Mouse (Mus musculus) embryo, embryonic 10.5 days (tissue): ENCODE results near the gene Chic2.

Experiments
- DNase-seq: peaks from one replicate; pipeline ENCODE4 v3.0.0-alpha.2; 2015; ENCODE audit warnings: low spot score

Chic2 gene

GRCm38 (mm10) chr5:75044310-75044904 lies at the start of gene Chic2:
Gene Chic2 (minus strand): TSS chr5:75044774.
- DNase-seq: peak; percentile 93

DNA sequence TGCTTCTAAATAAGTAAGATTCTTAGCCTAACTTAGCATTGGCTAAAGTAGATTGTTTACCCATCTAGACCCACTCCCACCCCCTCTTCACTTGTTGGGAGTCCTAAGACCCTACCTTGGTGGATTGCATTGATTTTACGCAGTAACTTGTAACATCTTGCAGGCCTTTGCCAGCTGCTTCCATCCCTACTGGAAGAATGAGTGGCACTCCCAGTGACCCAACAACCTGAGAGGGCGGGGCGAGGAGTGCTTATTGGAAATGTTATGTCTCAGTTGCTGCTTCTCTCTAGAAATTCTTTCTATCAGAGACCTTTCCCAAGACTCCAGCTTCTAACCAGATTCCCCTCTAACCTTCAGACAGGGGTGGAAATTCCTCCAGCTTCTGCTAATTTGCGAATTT lies 41.3 kb upstream of the Chic2 start:
- DNase-seq: peak; percentile 13

- DNase-seq: no peak
These were observed 40.9 kb upstream of the Chic2 start for GRCm38 (mm10) chr5:75085521-75085875.

GRCm38 (mm10) chr5:75084871-75085520 lies 40.4 kb upstream of the Chic2 start:
- peak; percentile 51 for DNase-seq

- no peak for DNase-seq
These were observed 39.9 kb upstream of the Chic2 start for GRCm38 (mm10) chr5:75084393-75084870.

- peak; percentile 46 for DNase-seq
These were observed 39.2 kb upstream of the Chic2 start for GRCm38 (mm10) chr5:75083591-75084392.

DNA sequence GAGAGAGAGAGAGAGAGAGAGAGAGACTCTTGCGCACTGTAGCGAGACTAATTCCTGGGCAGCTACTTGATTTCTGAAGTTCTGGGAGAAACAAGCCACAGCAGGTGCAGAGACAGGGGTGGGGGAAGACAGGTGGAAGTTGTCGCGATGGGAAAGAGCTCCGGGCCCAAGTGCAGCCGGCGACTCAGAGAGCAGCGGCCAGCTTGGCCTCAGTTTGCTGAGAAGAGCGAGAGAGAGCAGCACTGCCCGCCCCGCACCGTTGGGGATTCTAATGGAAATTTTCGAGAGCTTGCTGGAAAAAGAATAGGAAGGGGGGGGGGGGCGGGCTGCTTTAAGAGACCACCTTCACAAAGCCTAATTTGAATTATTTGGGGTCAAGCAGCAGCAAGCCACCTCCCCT lies 38.5 kb upstream of the Chic2 start:
- peak; percentile 59 for DNase-seq

- peak; percentile 41 for DNase-seq
These were observed 37.9 kb upstream of the Chic2 start for GRCm38 (mm10) chr5:75082439-75082838.

GRCm38 (mm10) chr5:75079564-75079963 lies 35.0 kb upstream of the Chic2 start:
- peak; percentile 64 for DNase-seq

DNA sequence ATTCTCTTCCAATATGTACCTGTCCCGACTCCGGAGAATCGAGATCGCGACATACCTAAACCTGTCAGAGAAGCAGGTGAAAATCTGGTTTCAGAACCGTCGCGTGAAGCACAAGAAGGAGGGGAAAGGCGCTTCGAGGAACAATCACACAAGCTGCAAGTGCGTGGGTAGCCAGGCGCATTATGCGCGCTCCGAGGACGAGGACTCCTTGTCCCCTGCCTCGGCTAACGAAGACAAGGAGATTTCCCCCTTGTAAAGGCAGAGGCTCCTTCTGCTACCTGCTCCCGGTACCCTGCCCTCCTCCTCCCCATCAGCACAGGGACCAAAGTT lies 32.4 kb upstream of the Chic2 start:
- DNase-seq: peak; percentile 55

- no peak for DNase-seq
These were observed 31.9 kb upstream of the Chic2 start for GRCm38 (mm10) chr5:75076326-75077050.

- peak; percentile 44 for DNase-seq
These were observed 30.9 kb upstream of the Chic2 start, which contains the start of gene Gsx2 for GRCm38 (mm10) chr5:75075383-75075941. Gene Gsx2 (plus strand): TSS chr5:75075601.

DNA sequence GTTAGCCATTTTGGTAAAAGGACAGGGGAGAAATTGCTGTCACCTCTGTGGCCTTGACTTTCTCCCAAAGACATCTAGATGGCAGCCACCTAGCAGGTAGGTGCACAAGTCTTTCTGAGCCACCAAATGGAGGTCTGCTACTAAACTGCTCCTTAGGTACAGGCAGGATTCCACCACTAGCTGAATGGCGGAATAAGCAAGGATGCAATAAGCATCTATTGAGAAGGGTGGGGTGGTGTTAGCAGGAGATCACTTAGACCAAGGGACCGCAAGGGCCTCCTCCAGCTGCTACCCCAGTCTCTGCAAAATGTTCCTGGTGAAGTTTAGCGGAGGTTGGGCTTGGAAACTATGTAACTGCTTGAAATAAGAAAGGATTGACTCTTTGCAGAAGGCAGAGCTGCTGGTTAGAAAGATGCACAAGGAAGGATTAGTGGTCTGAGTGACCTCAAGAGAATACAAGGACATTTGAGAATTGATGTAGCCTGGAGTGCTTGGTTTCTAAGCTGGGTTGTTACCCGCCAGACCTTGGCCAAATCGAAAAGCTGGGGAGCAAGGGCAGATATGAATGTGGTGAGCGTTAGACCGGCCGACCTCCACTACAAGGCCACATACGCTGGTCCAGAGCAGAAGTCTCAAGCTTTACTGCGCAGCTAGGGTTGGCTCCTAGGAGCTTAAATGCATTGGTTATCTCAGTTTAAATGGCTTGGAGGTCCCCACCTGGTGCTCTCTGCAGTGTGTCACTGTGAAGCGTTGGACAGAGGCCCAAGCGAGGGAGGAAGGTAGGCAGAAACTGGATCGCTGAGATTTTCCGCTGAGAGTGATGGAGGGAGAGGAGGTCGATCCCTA lies 30.2 kb upstream of the Chic2 start:
- DNase-seq: no peak

GRCm38 (mm10) chr5:75074132-75074531 lies 29.6 kb upstream of the Chic2 start:
- peak; percentile 42 for DNase-seq

DNA sequence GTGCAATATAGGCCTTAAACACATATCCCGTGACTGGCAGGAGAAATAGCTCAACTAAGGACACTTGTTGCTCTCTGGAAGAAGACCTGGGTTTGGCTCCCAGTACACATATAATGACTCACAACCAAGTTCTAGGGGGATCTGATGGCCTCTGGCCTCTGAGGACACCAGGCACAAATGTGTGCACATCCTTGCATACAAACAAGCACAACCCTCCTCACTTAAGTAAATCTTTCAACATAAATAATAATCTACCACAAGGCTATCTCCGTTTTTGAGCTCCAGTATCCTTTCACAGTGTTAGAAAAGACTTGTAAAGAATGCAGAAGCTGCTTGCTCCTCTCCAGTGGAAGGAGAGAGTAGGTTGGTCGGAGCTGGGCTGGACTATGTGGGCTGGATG lies 29.1 kb upstream of the Chic2 start:
- DNase-seq: peak; percentile 39

GRCm38 (mm10) chr5:75073167-75073566 lies 28.6 kb upstream of the Chic2 start:
- DNase-seq: no peak

DNA sequence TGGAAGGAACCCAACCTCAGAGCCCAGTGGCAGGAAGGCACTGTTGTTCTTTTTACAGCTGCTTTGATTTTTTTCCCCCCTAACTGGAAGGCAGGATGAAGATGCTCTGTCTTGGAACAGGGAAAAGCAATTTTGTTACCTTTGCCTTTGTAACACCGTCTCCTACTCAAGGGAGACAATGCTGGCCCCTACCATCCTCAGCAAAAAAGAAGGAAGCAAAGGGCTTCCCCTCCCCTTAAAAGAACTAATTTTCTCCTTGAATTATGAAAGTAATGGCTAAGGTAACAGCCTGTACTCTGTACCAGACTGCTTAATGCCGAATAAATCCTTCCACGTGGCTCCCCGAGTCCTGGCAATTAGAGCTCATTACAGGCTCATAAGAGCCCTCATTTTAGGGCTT lies 28.0 kb upstream of the Chic2 start:
- DNase-seq: no peak

GRCm38 (mm10) chr5:75071951-75072350 lies 27.4 kb upstream of the Chic2 start:
- DNase-seq: peak; percentile 65

- peak; percentile 71 for DNase-seq
These were observed 26.2 kb upstream of the Chic2 start for GRCm38 (mm10) chr5:75070656-75071375.

DNA sequence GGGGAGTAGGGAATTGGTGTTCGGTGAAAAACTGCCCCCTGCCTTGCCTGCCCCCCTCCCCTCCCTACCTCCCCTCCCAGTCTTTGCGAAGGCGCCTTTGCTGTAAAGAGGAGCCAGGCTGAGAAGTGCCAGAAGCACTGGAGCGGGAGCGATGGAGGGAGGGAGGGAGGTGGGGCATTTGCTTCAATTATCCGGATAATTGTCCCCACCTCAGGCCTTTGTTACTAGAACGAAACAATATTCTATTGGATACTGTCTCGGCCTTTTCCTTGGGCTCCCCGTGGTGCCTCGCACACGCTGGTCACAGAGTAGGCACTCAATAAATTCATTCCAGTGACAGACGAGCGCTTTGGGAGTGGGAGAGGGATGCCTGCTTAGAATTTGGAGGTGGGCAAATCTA lies 25.6 kb upstream of the Chic2 start:
- peak; percentile 67 for DNase-seq
